In genomic region chr6:11960172-11960571, GRCm38 (mm10) we compare ENCODE assay signal across 23 mouse cellular contexts.
"Had no signal": no experiment of that assay in that cellular context is flagged by ENCODE, and none has a peak within 500 bp of the region (broad histone marks: within the 10 kb centered on the region; RNA-seq: fewer than 3 reads in every experiment).

No protein-coding gene starts in this region.

- H3K4me1 ChIP-seq: heart, embryonic 10.5 days; heart, embryonic 12.5 days; hindbrain, embryonic 13.5 days; hindbrain, embryonic 15.5 days; limb, embryonic 13.5 days; limb, embryonic 15.5 days had no signal

- DNase-seq: gastrocnemius, adult 2 months; gastrocnemius, postnatal 14 days; gastrocnemius, postnatal 36 days; heart, adult 18-20 months; heart, postnatal 10 days; kidney, adult 11 months; kidney, adult 2 months; kidney, adult 9 months; kidney, postnatal 10 days; kidney, postnatal 25 days; kidney, postnatal 4 days; layer of hippocampus, adult 9-11 months; layer of hippocampus, postnatal 36 days; left cerebral cortex, postnatal 4 days had no signal

- H3K4me2 ChIP-seq: heart, embryonic 12.5 days; hindbrain, embryonic 13.5 days; hindbrain, embryonic 15.5 days; limb, embryonic 13.5 days; limb, embryonic 15.5 days; liver, embryonic 15.5 days had no signal

- ATAC-seq: hindbrain, postnatal 0 days; intestine, embryonic 16.5 days had no signal

- H3K27ac ChIP-seq: gastrocnemius, adult 2 months; heart, embryonic 10.5 days; hindbrain, embryonic 13.5 days; hindbrain, embryonic 15.5 days; hindbrain, postnatal 0 days; limb, embryonic 13.5 days; limb, embryonic 15.5 days; liver, embryonic 15.5 days had no signal

- H3K27me3 ChIP-seq: heart, embryonic 12.5 days; hindbrain, embryonic 13.5 days; hindbrain, embryonic 15.5 days; limb, embryonic 13.5 days; limb, embryonic 15.5 days; liver, embryonic 15.5 days had no signal

- H3K4me3 ChIP-seq: gastrocnemius, adult 2 months; heart, embryonic 10.5 days; heart, embryonic 12.5 days; hindbrain, embryonic 13.5 days; hindbrain, embryonic 15.5 days; limb, embryonic 13.5 days; limb, embryonic 15.5 days; liver, embryonic 15.5 days had no signal

- H3K9me3 ChIP-seq: heart, embryonic 10.5 days; heart, embryonic 12.5 days; hindbrain, embryonic 13.5 days; hindbrain, embryonic 15.5 days; limb, embryonic 13.5 days; limb, embryonic 15.5 days; liver, embryonic 15.5 days had no signal

- H3K9ac ChIP-seq: heart, embryonic 12.5 days; hindbrain, embryonic 13.5 days; hindbrain, embryonic 15.5 days; limb, embryonic 13.5 days; limb, embryonic 15.5 days; liver, embryonic 15.5 days had no signal
